Mouse (Mus musculus) urinary bladder, adult 18-20 months (tissue): Measurements from ENCODE around the gene Med4.

ENCODE experiments used
- DNase-seq, 2 experiments: peaks; one replicate each; pipeline ENCODE4 v3.0.0; 2022; ENCODE audit warnings: low spot score in 2 of 2, mixed read lengths in 2 of 2

Gene Med4

GRCm38 (mm10) chr14:73509765-73510423 lies at the start of gene Med4:
Gene Med4 (plus strand): TSS chr14:73510025.
- peak; percentile 91 to 92 for DNase-seq

- DNase-seq: no peak
Measured at GRCm38 (mm10) chr14:73460514-73461134, 49.2 kb upstream of the Med4 start.

- DNase-seq: no peak
Measured at GRCm38 (mm10) chr14:73462211-73462610, 47.6 kb upstream of the Med4 start.

- no peak for DNase-seq
Measured at GRCm38 (mm10) chr14:73467697-73468096, 42.1 kb upstream of the Med4 start.

- DNase-seq: no peak
Measured at GRCm38 (mm10) chr14:73469506-73469905, 40.3 kb upstream of the Med4 start.

GRCm38 (mm10) chr14:73470593-73470992 lies 39.2 kb upstream of the Med4 start:
- DNase-seq: no peak

GRCm38 (mm10) chr14:73472205-73472604 lies 37.6 kb upstream of the Med4 start:
- DNase-seq: no peak

- DNase-seq: no peak
Measured at GRCm38 (mm10) chr14:73473670-73474460, 36.0 kb upstream of the Med4 start.

GRCm38 (mm10) chr14:73474636-73475093 lies 35.2 kb upstream of the Med4 start:
- peak in 1 of 2 experiments; percentile 17 for DNase-seq

- DNase-seq: no peak
Measured at GRCm38 (mm10) chr14:73475506-73475905, 34.3 kb upstream of the Med4 start.

GRCm38 (mm10) chr14:73476361-73476934 lies 33.4 kb upstream of the Med4 start:
- DNase-seq: no peak

- no peak for DNase-seq
Measured at GRCm38 (mm10) chr14:73477077-73477476, 32.7 kb upstream of the Med4 start.

- DNase-seq: no peak
Measured at GRCm38 (mm10) chr14:73478321-73478720, 31.5 kb upstream of the Med4 start.

GRCm38 (mm10) chr14:73479771-73480170 lies 30.1 kb upstream of the Med4 start:
- DNase-seq: no peak

- no peak for DNase-seq
Measured at GRCm38 (mm10) chr14:73483516-73484229, 26.2 kb upstream of the Med4 start.

- DNase-seq: no peak
Measured at GRCm38 (mm10) chr14:73484366-73485110, 25.3 kb upstream of the Med4 start.

- no peak for DNase-seq
Measured at GRCm38 (mm10) chr14:73486641-73487040, 23.2 kb upstream of the Med4 start.

- DNase-seq: no peak
Measured at GRCm38 (mm10) chr14:73493356-73493755, 16.5 kb upstream of the Med4 start.

GRCm38 (mm10) chr14:73494122-73494521 lies 15.7 kb upstream of the Med4 start:
- DNase-seq: no peak

GRCm38 (mm10) chr14:73495753-73496152 lies 14.1 kb upstream of the Med4 start:
- no peak for DNase-seq

GRCm38 (mm10) chr14:73501283-73501682 lies 8.5 kb upstream of the Med4 start:
- DNase-seq: no peak
